Mouse (Mus musculus): ENCODE measurements around the gene Hoxc5. TPM values are rescaled to one million over a fixed set of nuclear protein-coding genes. Genes with fewer than 3 reads are reported as not detected.

The Hoxc5 gene
- polyA plus RNA-seq, 1 experiment from 2014 or later = 20.7 TPM

GRCm38 (mm10) chr15:102931706-102932358, 35.4 kb upstream of the Hoxc5 start:
- no peaks in the 10 kb centered on the region for H3K4me1 ChIP-seq
- no peak overlapping the region for H3K9ac ChIP-seq (replicated peaks)
- 0 out of 2 replicates have a peak overlapping the region, but pooled peaks have one; percentile 28 for H3K27ac ChIP-seq (replicated peaks)
- H3K9me3 ChIP-seq (replicated peaks) = no peaks in the 10 kb centered on the region
- H3K4me2 ChIP-seq = peak overlapping the region; percentile 17; the same call in 1 of the 2 replicates
- WGBS = under 1% methylated on average over 23 of the region's 23 CpGs
- ATAC-seq (ENCODE audit: low FRiP score) = no peak
- no peak overlapping the region for H3K4me3 ChIP-seq (replicated peaks)
- H3K27me3 ChIP-seq (replicated peaks) = peaks cover 90% of the 10 kb centered on the region
- H3K36me3 ChIP-seq = no peaks in the 10 kb centered on the region

- peaks cover 92% of the 10 kb centered on the region for H3K27me3 ChIP-seq (replicated peaks)
- 2% methylated on average over 12 of the region's 12 CpGs for WGBS
- H3K36me3 ChIP-seq = no peaks in the 10 kb centered on the region
- peak overlapping the region; percentile 37; the same call in 1 of the 2 replicates for H3K4me3 ChIP-seq (replicated peaks)
- peaks cover 3% of the 10 kb centered on the region; the same call in 1 of the 2 replicates for H3K4me1 ChIP-seq
- H3K4me2 ChIP-seq = peak overlapping the region; percentile 43
- H3K9ac ChIP-seq (replicated peaks) = peak overlapping the region; percentile 23; the same call in 1 of the 2 replicates
- 0 out of 2 replicates have a peak overlapping the region, but pooled peaks have one; percentile 33 for H3K27ac ChIP-seq (replicated peaks)
- no peak for ATAC-seq (ENCODE audit: low FRiP score)
- H3K9me3 ChIP-seq (replicated peaks) = no peaks in the 10 kb centered on the region
Observed at GRCm38 (mm10) chr15:102934438-102934837, 32.8 kb upstream of the Hoxc5 start.

GRCm38 (mm10) chr15:102934897-102935296, 32.3 kb upstream of the Hoxc5 start:
- Histone ChIP-seq H3K4me3 (replicated peaks) (peak overlapping the region; percentile 37), H3K27me3 (replicated peaks) (peaks cover 92% of the 10 kb centered on the region), H3K4me1 (peaks cover 5% of the 10 kb centered on the region; the same call in 1 of the 2 replicates), H3K36me3 (no peaks in the 10 kb centered on the region), H3K27ac (replicated peaks) (peak overlapping the region; percentile 28; the same call in 1 of the 2 replicates), H3K4me2 (peak overlapping the region; percentile 43), H3K9ac (replicated peaks) (0 out of 2 replicates have a peak overlapping the region, but pooled peaks have one; percentile 20), H3K9me3 (replicated peaks) (no peaks in the 10 kb centered on the region)
- ATAC-seq (ENCODE audit: low FRiP score) = no peak
- WGBS = under 1% methylated on average over 27 of the region's 27 CpGs

GRCm38 (mm10) chr15:102936279-102936972, 30.8 kb upstream of the Hoxc5 start, which contains the start of gene Hoxc12:
Gene Hoxc12, plus strand, starts transcription at chr15:102936757.
- peak within 1 kb of the TSS; percentile 43 for H3K4me2 ChIP-seq
- peak within 1 kb of the TSS; percentile 37 for H3K4me3 ChIP-seq (replicated peaks)
- under 1% methylated on average over 30 of the region's 31 CpGs for WGBS
- no peaks in the 10 kb centered on the region for H3K9me3 ChIP-seq (replicated peaks)
- H3K27ac ChIP-seq (replicated peaks) = peak within 1 kb of the TSS; percentile 69
- H3K4me1 ChIP-seq = peaks cover 5% of the 10 kb centered on the region; the same call in 1 of the 2 replicates
- H3K9ac ChIP-seq (replicated peaks) = 0 out of 2 replicates have a peak within 1 kb of the TSS, but pooled peaks have one; percentile 21
- peaks cover 92% of the 10 kb centered on the region for H3K27me3 ChIP-seq (replicated peaks)
- no peak for ATAC-seq (ENCODE audit: low FRiP score)
- H3K36me3 ChIP-seq = no peaks in the 10 kb centered on the region

- WGBS = 1% methylated on average over 50 of the region's 50 CpGs
- Histone ChIP-seq H3K9ac (replicated peaks) (0 out of 2 replicates have a peak overlapping the region, but pooled peaks have one; percentile 21), H3K36me3 (no peaks in the 10 kb centered on the region), H3K4me3 (replicated peaks) (peak overlapping the region; percentile 37), H3K27ac (replicated peaks) (peak overlapping the region; percentile 69), H3K27me3 (replicated peaks) (peaks cover 92% of the 10 kb centered on the region), H3K9me3 (replicated peaks) (no peaks in the 10 kb centered on the region), H3K4me2 (peak overlapping the region; percentile 43), H3K4me1 (peaks cover 5% of the 10 kb centered on the region; the same call in 1 of the 2 replicates)
- no peak for ATAC-seq (ENCODE audit: low FRiP score)
Observed at GRCm38 (mm10) chr15:102937036-102937666, 30.1 kb upstream of the Hoxc5 start.

- no peak for ATAC-seq (ENCODE audit: low FRiP score)
- Histone ChIP-seq H3K36me3 (no peaks in the 10 kb centered on the region), H3K27ac (replicated peaks) (peak overlapping the region; percentile 41), H3K4me3 (replicated peaks) (peak overlapping the region; percentile 37), H3K9me3 (replicated peaks) (no peaks in the 10 kb centered on the region), H3K4me1 (peaks cover 11% of the 10 kb centered on the region), H3K9ac (replicated peaks) (peak overlapping the region; percentile 11), H3K27me3 (replicated peaks) (peaks cover 84% of the 10 kb centered on the region), H3K4me2 (peak overlapping the region; percentile 43)
- WGBS = 3% methylated on average over 32 of the region's 34 CpGs
Observed at GRCm38 (mm10) chr15:102939256-102940155, 27.7 kb upstream of the Hoxc5 start.

- H3K4me2 ChIP-seq = peak overlapping the region; percentile 52
- H3K27ac ChIP-seq (replicated peaks) = peak overlapping the region; percentile 74
- no peak for ATAC-seq (ENCODE audit: low FRiP score)
- no peaks in the 10 kb centered on the region for H3K36me3 ChIP-seq
- peak overlapping the region; percentile 41 for H3K9ac ChIP-seq (replicated peaks)
- H3K9me3 ChIP-seq (replicated peaks) = no peaks in the 10 kb centered on the region
- H3K27me3 ChIP-seq (replicated peaks) = peaks cover 90% of the 10 kb centered on the region
- under 1% methylated on average over 49 of the region's 53 CpGs for WGBS
- H3K4me1 ChIP-seq = peaks cover 11% of the 10 kb centered on the region
- peak overlapping the region; percentile 34 for H3K4me3 ChIP-seq (replicated peaks)
Observed at GRCm38 (mm10) chr15:102942739-102943467, 24.3 kb upstream of the Hoxc5 start.

GRCm38 (mm10) chr15:102943468-102943813, 23.8 kb upstream of the Hoxc5 start:
- H3K4me3 ChIP-seq (replicated peaks) = peak overlapping the region; percentile 34
- WGBS = 4% methylated on average over 5 of the region's 5 CpGs

GRCm38 (mm10) chr15:102945185-102946077, 21.8 kb upstream of the Hoxc5 start:
- no peak for ATAC-seq (ENCODE audit: low FRiP score)
- H3K9me3 ChIP-seq (replicated peaks) = no peaks in the 10 kb centered on the region
- H3K27me3 ChIP-seq (replicated peaks) = peaks cover 83% of the 10 kb centered on the region
- peak overlapping the region; percentile 40 for H3K4me2 ChIP-seq
- no peaks in the 10 kb centered on the region for H3K36me3 ChIP-seq
- H3K4me3 ChIP-seq (replicated peaks) = peak overlapping the region; percentile 19
- peaks cover 6% of the 10 kb centered on the region for H3K4me1 ChIP-seq
- WGBS = 8% methylated on average over 22 of the region's 22 CpGs
- peak overlapping the region; percentile 6; the same call in 1 of the 2 replicates for H3K9ac ChIP-seq (replicated peaks)
- H3K27ac ChIP-seq (replicated peaks) = peak overlapping the region; percentile 39

More at GRCm38 (mm10) chr15:102943468-102943813, 23.8 kb upstream of the Hoxc5 start:
- Histone ChIP-seq H3K4me2 (peak overlapping the region; percentile 52), H3K4me1 (peaks cover 11% of the 10 kb centered on the region), H3K36me3 (no peaks in the 10 kb centered on the region), H3K9me3 (replicated peaks) (no peaks in the 10 kb centered on the region), H3K9ac (replicated peaks) (peak overlapping the region; percentile 28; the same call in 1 of the 2 replicates), H3K27ac (replicated peaks) (peak overlapping the region; percentile 74), H3K27me3 (replicated peaks) (peaks cover 90% of the 10 kb centered on the region)
- no peak for ATAC-seq (ENCODE audit: low FRiP score)

Measured in neural tube, embryonic 15.5 days (tissue).